Mouse (Mus musculus) liver, embryonic 14.5 days (tissue): ENCODE measurements around the gene Abhd13.

ENCODE experiments used
- CTCF ChIP-seq: IDR thresholded peaks from 2 replicates; pipeline ENCODE4 v1.5.1; 2016; ENCODE audit warnings: antibody characterized with exemption, low read depth, control low read depth
- EP300 ChIP-seq: IDR thresholded peaks from 2 replicates; pipeline ENCODE4 v1.6.1; 2016; ENCODE audit warnings: antibody characterized with exemption, low read depth

DNA sequence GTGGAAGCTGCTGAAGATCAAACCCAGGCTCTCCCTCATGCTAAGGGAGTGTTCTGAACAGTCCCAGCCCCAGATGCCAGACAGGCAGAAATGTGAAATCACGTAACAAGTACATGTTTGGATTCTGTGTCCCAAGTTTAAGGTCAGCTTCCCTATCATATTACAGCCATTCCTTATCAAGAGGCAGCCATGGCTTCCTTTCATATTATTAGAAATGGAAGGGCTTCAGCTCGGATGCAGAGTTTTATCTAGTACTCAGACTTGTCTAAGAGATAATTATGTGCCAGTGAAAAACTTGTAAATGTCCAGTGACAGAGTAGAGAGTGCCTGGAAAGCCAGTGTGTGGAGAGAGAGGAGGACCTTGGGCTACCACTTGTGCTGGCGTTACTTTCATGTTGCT is 63.4 kb downstream of the Abhd13 start:
- TF ChIP-seq CTCF, result no peak
- TF ChIP-seq EP300, result no peak
